Mouse (Mus musculus) central nervous system, embryonic 11.5 days (tissue): ENCODE results near the gene S100pbp. TPM values are rescaled to one million over a fixed set of nuclear protein-coding genes. Genes with fewer than 3 reads are reported as not detected.

Source experiments
- polyA plus RNA-seq: library from polyadenylated mRNA; depleted of rRNA; stranded (reverse); fragments of >200 nt; gene quantifications from 2 replicates; pipeline ENCODE4 v1.2.3, GENCODE M21; 2012; rRNA removed

The S100pbp gene
- polyA plus RNA-seq: 31.1 and 49.6 TPM in 2 replicates

DNA sequence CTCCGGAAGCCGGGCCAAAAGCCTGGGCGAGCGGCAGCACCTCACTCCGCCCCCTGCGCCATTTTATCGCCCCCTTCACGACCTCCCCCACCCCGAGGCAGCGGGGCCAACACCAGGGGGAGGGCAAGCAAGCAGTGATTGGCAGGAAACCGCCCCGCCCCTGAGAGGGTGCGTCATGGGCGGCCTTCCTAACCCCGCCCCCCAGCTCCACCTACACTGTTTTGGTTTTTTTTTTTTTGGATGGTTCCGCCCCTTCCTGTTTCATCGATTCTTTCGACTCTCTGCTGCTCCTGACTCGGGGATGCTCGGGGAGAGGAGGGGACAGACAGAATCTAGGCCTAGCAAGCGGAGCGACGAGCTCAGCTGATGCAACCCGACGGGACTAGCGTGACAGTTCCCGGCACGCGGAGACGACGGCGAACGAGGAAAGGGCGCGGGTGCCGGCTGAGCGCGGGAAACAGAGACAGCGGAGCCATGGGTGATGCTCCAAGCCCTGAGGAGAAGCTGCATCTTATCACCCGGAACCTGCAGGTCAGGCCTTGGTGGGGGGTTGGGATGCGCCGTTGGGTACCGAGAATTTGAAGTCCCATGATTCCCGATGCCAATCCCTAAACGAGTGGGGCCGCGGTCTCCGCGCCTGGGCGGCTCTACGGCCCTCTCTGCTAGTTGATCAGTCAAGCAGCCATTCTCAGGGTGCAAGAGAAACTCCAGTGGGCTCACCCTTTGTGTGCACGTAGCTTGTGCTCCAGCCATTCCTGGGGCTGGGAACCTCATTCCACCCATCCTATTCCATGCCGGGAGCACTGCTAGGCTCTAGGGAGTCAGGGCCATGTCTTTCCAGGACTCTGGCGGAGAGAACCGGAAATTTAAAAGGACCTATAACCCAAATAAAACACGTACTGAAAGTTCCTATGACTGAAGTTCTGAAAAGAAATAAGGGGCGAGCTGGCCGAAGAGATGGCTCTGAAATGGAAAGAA is at the start of gene S100pbp, which contains the start of gene Yars:
Gene S100pbp (minus strand): TSS at position 186 of the 978 bp plus-strand sequence.
Gene Yars (plus strand): TSS at position 219 of the 978 bp plus-strand sequence.

DNA sequence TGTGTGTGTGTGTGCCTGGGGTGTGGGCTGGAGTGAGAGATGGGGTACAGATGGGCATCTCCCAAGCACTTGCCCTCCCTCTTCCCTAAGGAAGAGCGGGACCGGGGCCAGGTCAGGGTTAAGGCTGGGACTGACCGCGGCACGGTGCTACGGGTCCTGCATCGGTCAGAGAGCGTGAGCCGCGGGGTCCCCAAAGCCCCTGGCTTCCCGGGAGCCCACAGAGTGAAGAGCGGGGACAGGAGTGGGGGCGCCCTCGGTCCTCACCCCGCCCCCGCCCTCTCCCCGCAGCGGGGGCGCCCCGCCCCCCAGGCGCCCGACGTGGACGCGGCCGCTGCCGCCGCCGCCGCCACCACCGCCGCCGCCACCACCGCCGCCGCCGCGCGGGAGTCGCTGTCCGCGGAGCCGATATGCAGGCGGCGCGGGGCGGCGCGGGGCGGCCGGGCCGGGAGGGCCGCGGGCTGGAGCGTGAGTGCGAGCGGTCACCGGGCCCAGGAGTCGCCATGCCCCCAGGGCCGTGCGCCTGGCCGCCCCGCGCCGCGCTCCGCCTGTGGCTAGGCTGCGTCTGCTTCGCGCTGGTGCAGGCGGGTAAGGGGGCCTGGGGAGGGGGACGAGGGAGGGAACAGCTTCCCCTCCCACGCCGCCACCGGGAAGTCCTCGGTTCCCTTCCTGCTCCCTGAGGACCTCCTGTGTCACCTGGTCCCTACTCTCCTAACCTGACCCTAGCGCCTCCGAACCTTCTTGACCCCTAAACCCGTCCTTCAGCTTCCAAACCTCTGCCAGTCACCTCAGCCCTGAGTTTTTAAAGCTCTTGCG is 52.7 kb downstream of the S100pbp start, which contains the start of gene Fndc5:
Gene Fndc5 (plus strand): TSS at position 421 of the 813 bp plus-strand sequence.

DNA sequence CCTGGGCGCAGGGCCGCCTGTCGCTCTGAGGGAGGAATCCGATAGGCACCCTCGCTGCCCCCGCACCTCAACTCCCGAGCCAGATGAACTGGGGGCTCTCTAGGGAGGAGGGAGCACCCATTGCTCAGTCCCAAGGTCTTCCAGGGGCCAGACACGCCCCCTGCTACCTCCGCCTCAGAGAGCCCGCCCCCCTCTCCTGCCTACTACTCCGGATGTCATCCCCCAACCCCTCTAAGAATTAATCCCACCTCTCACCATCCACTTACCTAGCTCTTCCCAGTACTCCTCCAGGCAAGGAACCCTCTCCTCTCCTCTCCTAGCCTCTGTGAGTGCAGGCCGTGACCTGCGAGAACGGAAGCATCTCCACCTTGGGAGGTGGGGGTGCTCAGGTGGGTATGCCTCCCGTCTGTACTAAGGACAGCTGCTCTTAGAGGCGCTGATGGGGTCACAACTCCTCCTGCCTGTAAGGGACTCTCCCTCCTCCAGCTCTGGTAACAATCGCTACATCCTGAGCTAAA is 67.9 kb downstream of the S100pbp start, which contains the start of gene Hpca:
Gene Hpca (minus strand): TSS at position 468 of the 518 bp plus-strand sequence.

DNA sequence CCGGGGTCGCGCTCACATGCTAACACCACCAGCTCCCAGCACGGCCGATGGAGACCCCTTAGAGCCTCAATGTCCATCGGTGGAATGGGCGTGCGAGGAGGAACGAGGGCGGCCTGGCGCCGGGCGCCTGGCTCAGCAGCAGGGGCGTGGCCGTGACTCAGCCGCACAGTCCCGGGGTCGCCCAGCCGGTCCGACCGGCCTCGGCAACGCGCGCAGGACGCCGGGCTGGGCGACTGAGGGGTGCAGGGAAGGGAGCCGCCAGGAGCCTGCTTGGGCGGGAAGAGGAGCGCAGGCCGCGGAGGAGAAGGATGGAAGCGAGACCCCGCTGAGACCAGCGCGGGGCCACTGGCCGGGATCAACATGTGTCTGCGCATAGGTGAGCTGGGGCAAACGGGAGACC is 84.2 kb downstream of the S100pbp start, which contains the start of gene Tmem54:
Gene Tmem54 (plus strand): TSS at position 193 of the 400 bp plus-strand sequence.

Other genes with a start within 250 kb of the S100pbp start
- 14.2 and 16.4 TPM in 2 replicates for gene Azin2, start 227.3 kb downstream of the S100pbp start, polyA plus RNA-seq
- gene Ak2, start 197.8 kb downstream of the S100pbp start, polyA plus RNA-seq: 112 and 201 TPM in 2 replicates
- 25.5 and 30.5 TPM in 2 replicates for gene Rnf19b, start 131.5 kb downstream of the S100pbp start, polyA plus RNA-seq
- 1.0 and 2.0 TPM in 2 replicates for gene Tmem54, start 84.2 kb downstream of the S100pbp start, polyA plus RNA-seq
- 6.5 and 7.7 TPM in 2 replicates for gene Hpca, start 67.7 kb downstream of the S100pbp start, polyA plus RNA-seq
- gene Fndc5, start 52.7 kb downstream of the S100pbp start, polyA plus RNA-seq: 1.4 and 10.3 TPM in 2 replicates
- 58.1 and 81.0 TPM in 2 replicates for gene Yars, start within 50 bp of the S100pbp start, polyA plus RNA-seq
- gene C77080, start 71.7 kb upstream of the S100pbp start, polyA plus RNA-seq: 6.8 and 8.1 TPM in 2 replicates
- 0.55 and 0.98 TPM in 2 replicates for gene Sync, start 97.9 kb upstream of the S100pbp start, polyA plus RNA-seq
- gene Rbbp4, start 145.6 kb upstream of the S100pbp start, polyA plus RNA-seq: 203 and 212 TPM in 2 replicates
- gene Zbtb8os, start 146.0 kb upstream of the S100pbp start, polyA plus RNA-seq: 48.8 and 55.3 TPM in 2 replicates
- 8.9 and 10.6 TPM in 2 replicates for gene Zbtb8a, start 188.4 kb upstream of the S100pbp start, polyA plus RNA-seq